Mouse (Mus musculus): ENCODE results near the gene Pik3r1. TPM values are rescaled to one million over a fixed set of nuclear protein-coding genes. Genes with fewer than 3 reads are reported as not detected.

The Pik3r1 gene
- polyA plus RNA-seq, 1 experiment from 2014 or later, result 46.8 TPM

- no peak overlapping the region for H3K9ac ChIP-seq
- no peak overlapping the region for H3K27ac ChIP-seq
- H3K27me3 ChIP-seq, result 0 out of 2 replicates have a peak, but pooled peaks cover 2% of the 10 kb centered on the region
- H3K36me3 ChIP-seq, result no peaks in the 10 kb centered on the region
- peaks cover 20% of the 10 kb centered on the region for H3K4me1 ChIP-seq (replicated peaks)
- no peaks in the 10 kb centered on the region for H3K9me3 ChIP-seq
- 86% methylated on average over 8 of the region's 8 CpGs for WGBS
- no peak overlapping the region for H3K4me3 ChIP-seq
- ATAC-seq (ENCODE audit: low FRiP score), result no peak
- no peak overlapping the region for H3K4me2 ChIP-seq
Observed at GRCm38 (mm10) chr13:101730351-101730750, 37.7 kb downstream of the Pik3r1 start.

GRCm38 (mm10) chr13:101729248-101730055 is 38.6 kb downstream of the Pik3r1 start:
- Histone ChIP-seq H3K36me3 (no peaks in the 10 kb centered on the region), H3K27ac (no peak overlapping the region), H3K4me1 (replicated peaks) (peaks cover 20% of the 10 kb centered on the region), H3K27me3 (0 out of 2 replicates have a peak, but pooled peaks cover 2% of the 10 kb centered on the region), H3K9me3 (no peaks in the 10 kb centered on the region), H3K4me3 (no peak overlapping the region), H3K9ac (no peak overlapping the region), H3K4me2 (no peak overlapping the region)
- WGBS, result 49% methylated on average over 4 of the region's 4 CpGs
- ATAC-seq (ENCODE audit: low FRiP score), result peak; percentile 43; the same call in 1 of the 2 replicates

- Histone ChIP-seq H3K27me3 (0 out of 2 replicates have a peak, but pooled peaks cover 2% of the 10 kb centered on the region), H3K4me2 (no peak overlapping the region), H3K4me1 (replicated peaks) (peaks cover 20% of the 10 kb centered on the region), H3K4me3 (no peak overlapping the region), H3K9me3 (no peaks in the 10 kb centered on the region), H3K9ac (no peak overlapping the region), H3K36me3 (no peaks in the 10 kb centered on the region), H3K27ac (no peak overlapping the region)
- ATAC-seq (ENCODE audit: low FRiP score), result no peak
- WGBS, result 62% methylated on average over 7 of the region's 7 CpGs
Observed at GRCm38 (mm10) chr13:101728816-101729215, 39.2 kb downstream of the Pik3r1 start.

- no peaks in the 10 kb centered on the region for H3K36me3 ChIP-seq
- H3K9me3 ChIP-seq, result no peaks in the 10 kb centered on the region
- no peak overlapping the region for H3K4me3 ChIP-seq
- no peak overlapping the region for H3K4me2 ChIP-seq
- H3K9ac ChIP-seq, result no peak overlapping the region
- H3K27me3 ChIP-seq, result 0 out of 2 replicates have a peak, but pooled peaks cover 2% of the 10 kb centered on the region
- WGBS, result 83% methylated on average over 3 of the region's 3 CpGs
- peaks cover 20% of the 10 kb centered on the region for H3K4me1 ChIP-seq (replicated peaks)
- no peak overlapping the region for H3K27ac ChIP-seq
- no peak for ATAC-seq (ENCODE audit: low FRiP score)
Observed at GRCm38 (mm10) chr13:101728300-101728699, 39.7 kb downstream of the Pik3r1 start.

- Histone ChIP-seq H3K27ac (no peak overlapping the region), H3K4me3 (no peak overlapping the region), H3K9ac (no peak overlapping the region), H3K27me3 (0 out of 2 replicates have a peak, but pooled peaks cover 2% of the 10 kb centered on the region), H3K9me3 (no peaks in the 10 kb centered on the region), H3K4me1 (replicated peaks) (peaks cover 20% of the 10 kb centered on the region), H3K36me3 (no peaks in the 10 kb centered on the region), H3K4me2 (no peak overlapping the region)
- no peak for ATAC-seq (ENCODE audit: low FRiP score)
- WGBS, result 79% methylated on average over 5 of the region's 5 CpGs
Observed at GRCm38 (mm10) chr13:101727837-101728236, 40.2 kb downstream of the Pik3r1 start.

GRCm38 (mm10) chr13:101726922-101727321 is 41.1 kb downstream of the Pik3r1 start:
- ATAC-seq (ENCODE audit: low FRiP score), result no peak
- H3K4me2 ChIP-seq, result no peak overlapping the region
- no peak overlapping the region for H3K27ac ChIP-seq
- 0 out of 2 replicates have a peak, but pooled peaks cover 2% of the 10 kb centered on the region for H3K27me3 ChIP-seq
- H3K9me3 ChIP-seq, result no peaks in the 10 kb centered on the region
- WGBS, result 94% methylated on average over 3 of the region's 3 CpGs
- no peak overlapping the region for H3K4me3 ChIP-seq
- H3K36me3 ChIP-seq, result no peaks in the 10 kb centered on the region
- H3K4me1 ChIP-seq (replicated peaks), result peaks cover 15% of the 10 kb centered on the region
- H3K9ac ChIP-seq, result no peak overlapping the region

- 93% methylated on average over 9 of the region's 9 CpGs for WGBS
- H3K36me3 ChIP-seq, result no peaks in the 10 kb centered on the region
- no peak for ATAC-seq (ENCODE audit: low FRiP score)
Observed at GRCm38 (mm10) chr13:101721901-101722595, 46.0 kb downstream of the Pik3r1 start.

GRCm38 (mm10) chr13:101721154-101721553 is 46.9 kb downstream of the Pik3r1 start:
- 100% methylated on average over 1 of the region's 2 CpGs for WGBS

More at GRCm38 (mm10) chr13:101721901-101722595, 46.0 kb downstream of the Pik3r1 start:
- H3K4me2 ChIP-seq, result no peak overlapping the region
- H3K4me3 ChIP-seq, result no peak overlapping the region
- no peak overlapping the region for H3K27ac ChIP-seq
- 0 out of 2 replicates have a peak, but pooled peaks cover under 1% of the 10 kb centered on the region for H3K27me3 ChIP-seq
- no peaks in the 10 kb centered on the region for H3K9me3 ChIP-seq
- no peak overlapping the region for H3K9ac ChIP-seq
- H3K4me1 ChIP-seq (replicated peaks), result peaks cover 13% of the 10 kb centered on the region

GRCm38 (mm10) chr13:101719312-101719870 is 48.6 kb downstream of the Pik3r1 start:
- H3K36me3 ChIP-seq, result no peaks in the 10 kb centered on the region
- WGBS, result 5% methylated on average over 11 of the region's 11 CpGs
- peaks cover 13% of the 10 kb centered on the region for H3K4me1 ChIP-seq (replicated peaks)
- no peak overlapping the region for H3K27ac ChIP-seq
- H3K4me2 ChIP-seq, result peak overlapping the region; percentile 42
- ATAC-seq (ENCODE audit: low FRiP score), result peak; percentile 46; the same call in 1 of the 2 replicates
- H3K9ac ChIP-seq, result no peak overlapping the region
- no peaks in the 10 kb centered on the region for H3K27me3 ChIP-seq
- no peaks in the 10 kb centered on the region for H3K9me3 ChIP-seq
- peak overlapping the region; percentile 9; the same call in 1 of the 2 replicates for H3K4me3 ChIP-seq

More at GRCm38 (mm10) chr13:101721154-101721553, 46.9 kb downstream of the Pik3r1 start:
- Histone ChIP-seq H3K4me2 (no peak overlapping the region), H3K27ac (no peak overlapping the region), H3K4me1 (replicated peaks) (peaks cover 13% of the 10 kb centered on the region), H3K9ac (no peak overlapping the region), H3K27me3 (no peaks in the 10 kb centered on the region), H3K4me3 (no peak overlapping the region), H3K36me3 (no peaks in the 10 kb centered on the region), H3K9me3 (no peaks in the 10 kb centered on the region)
- no peak for ATAC-seq (ENCODE audit: low FRiP score)

GRCm38 (mm10) chr13:101718744-101719143 is 49.3 kb downstream of the Pik3r1 start:
- WGBS, result 48% methylated on average over 7 of the region's 7 CpGs
- H3K4me2 ChIP-seq, result peak overlapping the region; percentile 42

GRCm38 (mm10) chr13:101717836-101718235 is 50.2 kb downstream of the Pik3r1 start:
- no peak for ATAC-seq (ENCODE audit: low FRiP score)
- H3K4me2 ChIP-seq, result no peak overlapping the region
- no peak overlapping the region for H3K4me3 ChIP-seq
- H3K27ac ChIP-seq, result no peak overlapping the region
- no peaks in the 10 kb centered on the region for H3K27me3 ChIP-seq
- no peaks in the 10 kb centered on the region for H3K9me3 ChIP-seq
- 81% methylated on average over 6 of the region's 6 CpGs for WGBS
- H3K9ac ChIP-seq, result no peak overlapping the region
- H3K4me1 ChIP-seq (replicated peaks), result peaks cover 13% of the 10 kb centered on the region
- H3K36me3 ChIP-seq, result no peaks in the 10 kb centered on the region

More at GRCm38 (mm10) chr13:101718744-101719143, 49.3 kb downstream of the Pik3r1 start:
- Histone ChIP-seq H3K9me3 (no peaks in the 10 kb centered on the region), H3K36me3 (no peaks in the 10 kb centered on the region), H3K4me3 (no peak overlapping the region), H3K9ac (no peak overlapping the region), H3K27ac (no peak overlapping the region), H3K27me3 (no peaks in the 10 kb centered on the region), H3K4me1 (replicated peaks) (peaks cover 13% of the 10 kb centered on the region)
- ATAC-seq (ENCODE audit: low FRiP score), result no peak
